Mouse (Mus musculus) ES-Bruce4 (cell line): ENCODE results near the gene Prss53.

Source experiments
- CTCF ChIP-seq: IDR thresholded peaks from one replicate; pipeline ENCODE4 v1.8.1; 2011; ENCODE audit warnings: low read depth, low read length
- POLR2A ChIP-seq: IDR thresholded peaks from one replicate; pipeline ENCODE4 v1.8.1; 2011; ENCODE audit warnings: low read length; ENCODE audit not compliant: insufficient read depth

DNA sequence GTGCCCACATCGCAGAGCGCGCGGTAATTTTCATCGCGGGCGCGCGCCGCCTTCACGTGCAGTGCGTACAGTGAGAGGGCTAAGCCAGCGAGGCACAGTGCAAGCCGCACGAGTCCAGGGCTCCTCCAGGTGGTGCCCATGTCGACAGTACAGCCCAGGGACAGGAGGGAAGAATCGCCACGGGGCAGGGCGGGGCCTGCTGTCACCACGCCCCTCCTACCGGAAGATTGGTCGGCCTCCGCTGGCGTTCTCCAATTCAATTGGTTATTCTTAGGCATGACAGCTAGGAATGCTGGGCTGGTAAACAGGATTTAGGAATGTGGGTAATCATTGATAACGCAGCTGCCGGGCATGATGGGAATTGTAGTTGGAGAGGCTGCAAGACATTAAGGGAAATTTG lies 4.7 kb upstream of the Prss53 start, which contains the start of the genes Gm21974 and Vkorc1:
- no peak for TF ChIP-seq POLR2A
- TF ChIP-seq CTCF: no peak
